Mouse (Mus musculus) CH12.LX (cell line): ENCODE data around the gene Styk1. TPM values are rescaled to one million over a fixed set of nuclear protein-coding genes. Genes with fewer than 3 reads are reported as not detected.

Experiments
- DNase-seq: peaks from one replicate; pipeline ENCODE4 v3.0.0-alpha.2; 2013; ENCODE audit errors: extremely low read depth
- H3K27ac ChIP-seq: 2 replicates; pipeline ENCODE4 v1.5.1; 2012; ENCODE audit warnings: low read depth, mild to moderate bottlenecking, control low read depth, moderate library complexity; ENCODE audit not compliant: insufficient read depth
- H3K27me3 ChIP-seq: replicated peaks from 2 replicates; pipeline ENCODE3; 2012; ENCODE audit warnings: inconsistent platforms
- H3K36me3 ChIP-seq, 2 experiments: replicated peaks in 1 of 2; 2 replicates each; pipeline versions ENCODE3 to v1.6.1; 2012; ENCODE audit warnings: inconsistent platforms in 1 of 2, low read length in 1 of 2, mild to moderate bottlenecking in 1 of 2, mixed read lengths in 1 of 2, moderate library complexity in 1 of 2; ENCODE audit not compliant: control insufficient read depth in 1 of 2, insufficient read depth in 1 of 2
- H3K4me1 ChIP-seq, 2 experiments: 2 replicates each; pipeline ENCODE4 v1.6.1; 2012; ENCODE audit warnings: inconsistent platforms in 1 of 2, moderate library complexity in 1 of 2; ENCODE audit not compliant: insufficient read depth in 2 of 2, control insufficient read depth in 1 of 2
- H3K4me2 ChIP-seq: 2 replicates; pipeline ENCODE4 v1.6.1; 2012; ENCODE audit warnings: low read depth, mild to moderate bottlenecking, control low read depth; ENCODE audit not compliant: poor library complexity, insufficient read depth, severe bottlenecking
- H3K4me3 ChIP-seq, 3 experiments: fragments of 150-350 bp in 1 of 3; sonication (generic) in 1 of 3; replicated peaks in 1 of 3; 2 replicates each; pipeline versions ENCODE3 to v1.5.1; 2011 to 2012; ENCODE audit warnings: low read depth in 2 of 3, low read length in 2 of 3, mild to moderate bottlenecking in 2 of 3, moderate library complexity in 2 of 3, control low read depth in 1 of 3, improper control_type of control experiment in 1 of 3, inconsistent platforms in 1 of 3, mixed read lengths in 1 of 3; ENCODE audit not compliant: poor library complexity in 1 of 3
- H3K79me2 ChIP-seq: replicated peaks from 2 replicates; pipeline ENCODE4 v1.6.1; 2012; ENCODE audit warnings: mild to moderate bottlenecking, moderate library complexity; ENCODE audit not compliant: control insufficient read depth, poor library complexity, insufficient read depth, severe bottlenecking; ENCODE audit errors: extremely low read depth
- H3K9ac ChIP-seq: 2 replicates; pipeline ENCODE4 v1.6.1; 2012; ENCODE audit warnings: low read depth, mild to moderate bottlenecking, control low read depth, moderate library complexity; ENCODE audit not compliant: insufficient read depth
- H3K9me3 ChIP-seq: replicated peaks from 2 replicates; pipeline ENCODE3; 2012; ENCODE audit warnings: low read length, inconsistent platforms, mixed read lengths
- CHD2 ChIP-seq: IDR thresholded peaks from 2 replicates; pipeline ENCODE4 v1.6.1; 2011; ENCODE audit warnings: low read length, improper control_type of control experiment
- CTCF ChIP-seq, 2 experiments: IDR thresholded peaks in 1 of 2; conservative IDR thresholded peaks in 1 of 2; 2 replicates each; pipeline ENCODE4 v1.5.1; 2011 to 2012; ENCODE audit warnings: low read depth in 2 of 2, low read length in 2 of 2, improper control_type of control experiment in 1 of 2, inconsistent platforms in 1 of 2, mild to moderate bottlenecking in 1 of 2, moderate library complexity in 1 of 2
- ELF1 ChIP-seq: IDR thresholded peaks from 2 replicates; pipeline ENCODE4 v1.6.1; 2014; ENCODE audit warnings: low read depth, mild to moderate bottlenecking, inconsistent platforms, low read length, improper control_type of control experiment
- EP300 ChIP-seq: IDR thresholded peaks from 2 replicates; pipeline ENCODE4 v1.6.1; 2011; ENCODE audit warnings: low read length, improper control_type of control experiment
- ETS1 ChIP-seq: conservative IDR thresholded peaks from 2 replicates; pipeline ENCODE4 v1.6.1; 2012; ENCODE audit warnings: low read depth, mild to moderate bottlenecking, inconsistent platforms, low read length, improper control_type of control experiment, moderate library complexity
- HCFC1 ChIP-seq: IDR thresholded peaks from 2 replicates; pipeline ENCODE4 v1.6.1; 2012; ENCODE audit warnings: low read depth, mild to moderate bottlenecking, inconsistent platforms, low read length, improper control_type of control experiment
- KAT2A ChIP-seq: IDR thresholded peaks from 2 replicates; pipeline ENCODE4 v1.6.1; 2012; ENCODE audit warnings: low read length, improper control_type of control experiment, inconsistent platforms; ENCODE audit not compliant: insufficient replicate concordance
- MAX ChIP-seq: IDR thresholded peaks from 2 replicates; pipeline ENCODE4 v1.6.1; 2011; ENCODE audit warnings: low read length, improper control_type of control experiment
- MXI1 ChIP-seq: IDR thresholded peaks from 2 replicates; pipeline ENCODE4 v1.6.1; 2011; ENCODE audit warnings: mild to moderate bottlenecking, low read depth, low read length, improper control_type of control experiment
- MYC ChIP-seq: IDR thresholded peaks from 2 replicates; pipeline ENCODE4 v1.6.1; 2011; ENCODE audit warnings: low read depth, mild to moderate bottlenecking, improper control_type of control experiment, low read length
- NELFE ChIP-seq: IDR thresholded peaks from 2 replicates; pipeline ENCODE4 v1.6.1; 2011; ENCODE audit warnings: low read depth, low read length, improper control_type of control experiment
- POLR2A ChIP-seq: IDR thresholded peaks from 2 replicates; pipeline ENCODE4 v1.6.1; 2011; ENCODE audit warnings: low read depth, mild to moderate bottlenecking, improper control_type of control experiment, low read length
- POLR2AphosphoS2 ChIP-seq: IDR thresholded peaks from 2 replicates; pipeline ENCODE4 v1.6.1; 2011; ENCODE audit warnings: low read depth, low read length, improper control_type of control experiment
- RCOR1 ChIP-seq: conservative IDR thresholded peaks from 2 replicates; pipeline ENCODE4 v1.6.1; 2012; ENCODE audit warnings: low read depth, mild to moderate bottlenecking, inconsistent platforms, low read length, improper control_type of control experiment
- SIN3A ChIP-seq: IDR thresholded peaks from 2 replicates; pipeline ENCODE4 v1.6.1; 2012; ENCODE audit warnings: low read length, improper control_type of control experiment, inconsistent platforms
- TBP ChIP-seq: conservative IDR thresholded peaks from 2 replicates; pipeline ENCODE4 v1.6.1; 2011; ENCODE audit warnings: low read depth, low read length, improper control_type of control experiment
- UBTF ChIP-seq: IDR thresholded peaks from 2 replicates; pipeline ENCODE4 v1.6.1; 2012; ENCODE audit warnings: low read depth, mild to moderate bottlenecking, inconsistent platforms, low read length, improper control_type of control experiment, moderate library complexity
- USF1 ChIP-seq: IDR thresholded peaks from 2 replicates; pipeline ENCODE4 v1.6.1; 2014; ENCODE audit warnings: low read depth, mild to moderate bottlenecking, inconsistent platforms, low read length, improper control_type of control experiment
- USF2 ChIP-seq: conservative IDR thresholded peaks from 2 replicates; pipeline ENCODE4 v1.6.1; 2011; ENCODE audit warnings: low read depth, low read length, improper control_type of control experiment
- ZC3H11A ChIP-seq: IDR thresholded peaks from 2 replicates; pipeline ENCODE4 v1.6.1; 2012; ENCODE audit warnings: low read depth, mild to moderate bottlenecking, inconsistent platforms, low read length, improper control_type of control experiment
- ZKSCAN1 ChIP-seq: IDR thresholded peaks from 2 replicates; pipeline ENCODE4 v1.6.1; 2012; ENCODE audit warnings: low read depth, inconsistent platforms, low read length, improper control_type of control experiment, borderline replicate concordance
- ZMIZ1 ChIP-seq: IDR thresholded peaks from 2 replicates; pipeline ENCODE4 v1.6.1; 2012; ENCODE audit warnings: low read depth, mild to moderate bottlenecking, inconsistent platforms, low read length, improper control_type of control experiment
- ZNF384 ChIP-seq: IDR thresholded peaks from 2 replicates; pipeline ENCODE4 v1.6.1; 2012; ENCODE audit warnings: low read depth, low read length, improper control_type of control experiment, inconsistent platforms
- dilution Hi-C: fragments of 300-500 bp; cut with MboI; formaldehyde crosslinking; loops from 2 replicates; pipeline ENCODE4 v1.14.3; 2020; ENCODE audit warnings: low sequenced_read_pairs; ENCODE audit not compliant: extremely low pct_unique_long_range_greater_than_20kb, extremely low pct_ligation_motif_present
- in situ Hi-C: fragments of 300-500 bp; cut with MboI; formaldehyde crosslinking; loops from 3 replicates; pipeline ENCODE4 v1.14.3; 2019; ENCODE audit warnings: low sequenced_read_pairs, low pct_ligation_motif_present, low pct_unique_long_range_greater_than_20kb, mixed read lengths
- polyA plus RNA-seq: library from polyadenylated mRNA; unstranded; fragments of >175 nt; gene quantifications from 2 replicates; pipeline ENCODE4 v1.2.1, GENCODE M21; 2012; ENCODE audit warnings: low read depth; ENCODE audit not compliant: insufficient read length
- total RNA-seq, 2 experiments: library from RNA; depleted of rRNA; stranded (reverse); fragments of 300-350 nt in 1 of 2; fragments of >200 nt in 1 of 2; gene quantifications; 2 replicates each; pipeline ENCODE4 v1.2.3; 2012 to 2014

Styk1 gene
- total and polyA plus RNA-seq, 3 experiments: not detected

DNA sequence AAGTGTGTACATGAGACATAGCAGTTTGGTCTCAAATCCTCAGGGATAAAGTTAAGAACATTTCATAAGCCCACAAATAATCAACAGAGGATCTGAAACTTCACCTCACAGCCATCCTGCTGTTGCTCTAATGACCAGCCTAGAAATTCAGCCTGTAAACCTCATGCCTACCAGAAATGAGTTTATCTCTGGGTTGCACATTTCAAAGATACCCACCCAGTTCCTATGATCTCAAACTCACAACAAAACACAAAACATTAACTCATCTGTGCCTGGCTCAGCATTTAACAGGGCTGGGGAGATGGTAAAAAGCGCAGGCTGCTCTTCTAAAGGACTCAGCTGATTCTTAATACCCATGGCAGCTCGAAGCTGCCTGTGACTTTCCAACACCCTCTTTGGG lies 11.0 kb upstream of the Styk1 start:
- dilution Hi-C loops (no loop called here), in situ Hi-C loops (loop anchor here (25.0 kb wide), 1 partner anchor 1777 kb away; the partner anchor contains the start of genes Klrd1 and Klre1)
- TF ChIP-seq ZC3H11A (no peak), MYC (no peak), HCFC1 (no peak), USF1 (no peak), ELF1 (no peak), POLR2A (no peak), TBP (no peak), NELFE (no peak)
- Histone ChIP-seq H3K36me3 (peaks cover 54 to 59% of the 10 kb centered on the region in 2 experiments), H3K27me3 (no peaks in the 10 kb centered on the region), H3K27ac (no peak overlapping the region), H3K9me3 (no peaks in the 10 kb centered on the region), H3K4me3 (no peak overlapping the region), H3K9ac (no peak overlapping the region), H3K4me2 (no peak overlapping the region), H3K4me1 (no peaks in the 10 kb centered on the region), H3K79me2 (no peaks in the 10 kb centered on the region; the same call in 1 of the 2 replicates)
- DNase-seq: no peak

GRCm38 (mm10) chr6:131362987-131363765 lies 9.8 kb upstream of the Styk1 start:
- no peak overlapping the region for H3K4me2 ChIP-seq

GRCm38 (mm10) chr6:131360693-131361092 lies 7.3 kb upstream of the Styk1 start:
- in situ Hi-C loops (loop anchor here (25.0 kb wide), 1 partner anchor 1773 kb away; the partner anchor contains the start of genes Klrd1 and Klre1), dilution Hi-C loops (no loop called here)
- H3K36me3 ChIP-seq: peaks cover 19 to 23% of the 10 kb centered on the region in 2 experiments
- peak; percentile 68 for DNase-seq
- H3K4me2 ChIP-seq: no peak overlapping the region
- no peaks in the 10 kb centered on the region for H3K9me3 ChIP-seq
- no peak for TF ChIP-seq ZNF384
- no peak for TF ChIP-seq MXI1
- TF ChIP-seq CHD2: peak; percentile 65
- TF ChIP-seq POLR2AphosphoS2: no peak
- no peak for TF ChIP-seq ZMIZ1
- no peak for TF ChIP-seq CTCF (conservative IDR thresholded peaks at IDR 0.05 in 1 of 2, IDR thresholded peaks at IDR 0.05 in 1 of 2; ENCODE audit: low read depth in 2 of 2, low read length in 2 of 2)
- TF ChIP-seq MAX: no peak
- no peak for TF ChIP-seq RCOR1
- TF ChIP-seq UBTF: no peak
- TF ChIP-seq ZKSCAN1: no peak
- 0 out of 2 replicates have a peak, but pooled peaks have one; percentile 13 for TF ChIP-seq ELF1
- no peak for TF ChIP-seq KAT2A
- TF ChIP-seq, all 38 proteins: peak for 2
- H3K4me1 ChIP-seq: no peaks in the 10 kb centered on the region
- no peak overlapping the region for H3K27ac ChIP-seq
- H3K79me2 ChIP-seq: no peaks in the 10 kb centered on the region
- H3K27me3 ChIP-seq: peaks cover 4% of the 10 kb centered on the region
- H3K4me3 ChIP-seq: no peak overlapping the region
- H3K9ac ChIP-seq: no peak overlapping the region

More at GRCm38 (mm10) chr6:131362987-131363765, 9.8 kb upstream of the Styk1 start:
- Histone ChIP-seq H3K27me3 (no peaks in the 10 kb centered on the region), H3K9ac (no peak overlapping the region), H3K4me1 (no peaks in the 10 kb centered on the region), H3K4me3 (no peak overlapping the region), H3K79me2 (no peaks in the 10 kb centered on the region; the same call in 1 of the 2 replicates), H3K9me3 (no peaks in the 10 kb centered on the region), H3K27ac (no peak overlapping the region), H3K36me3 (peaks cover 43 to 48% of the 10 kb centered on the region in 2 experiments)
- in situ Hi-C loops (loop anchor here (25.0 kb wide), 1 partner anchor 1776 kb away; the partner anchor contains the start of genes Klrd1 and Klre1), dilution Hi-C loops (no loop called here)
- TF ChIP-seq SIN3A (no peak), USF2 (no peak), ETS1 (no peak), HCFC1 (no peak), EP300 (no peak), ZNF384 (peak; percentile 52), CHD2 (no peak), POLR2A (peak; percentile 34; the same call in 1 of the 2 replicates), POLR2AphosphoS2 (peak; percentile 42; the same call in 1 of the 2 replicates), USF1 (no peak)
- DNase-seq: no peak
